Mouse (Mus musculus): Measurements from ENCODE around the gene Magea5.

Gene Magea5

GRCm38 (mm10) chrX:155063045-155063444 lies at the start of gene Magea5:
Gene Magea5 (minus strand): TSS chrX:155063145.
- in situ Hi-C loops (cut with MboI, MseI): loop anchor here in 1 of 2 experiments (5.0 kb wide), 1 partner anchor 66 kb away; the partner anchor contains the start of gene Magea8

GRCm38 (mm10) chrX:155098024-155098423 lies 35.1 kb upstream of the Magea5 start:
- in situ Hi-C loops (cut with MboI, MseI): loop anchor here in 1 of 2 experiments (5.0 kb wide), 1 partner anchor 49 kb away; no protein-coding TSS in a partner anchor

DNA sequence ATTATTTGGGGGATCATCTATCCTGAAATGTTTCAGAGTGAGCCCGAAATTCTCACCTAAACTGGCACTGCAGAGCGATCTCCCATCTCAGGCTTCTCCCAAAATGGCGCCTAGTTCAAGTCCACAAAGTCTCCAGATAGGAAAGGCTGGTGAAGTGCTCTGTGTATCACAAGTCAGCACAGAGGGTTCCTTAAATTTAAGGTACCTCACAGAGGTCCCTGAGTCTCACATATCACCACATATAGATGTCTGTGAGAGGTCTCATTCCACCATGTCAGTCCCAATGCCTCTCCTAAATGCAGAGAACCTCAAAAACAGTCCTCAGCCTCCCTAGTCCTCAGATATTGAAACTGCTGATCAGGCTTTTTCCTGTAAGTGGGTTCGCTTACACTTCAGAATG lies 30.6 kb upstream of the Magea5 start, which contains the start of gene Magea2:
Magea2 (minus strand) TSS at position 101 of the 400 bp plus-strand sequence.
- in situ Hi-C loops (cut with MboI, MseI): loop anchor here (5.0 kb wide), 1 partner anchor 61 kb away; no protein-coding TSS in a partner anchor

GRCm38 (mm10) chrX:155089693-155090092 lies 26.7 kb upstream of the Magea5 start, which contains the start of gene Magea1:
Gene Magea1 (minus strand): TSS chrX:155089793.
- in situ Hi-C loops (cut with MboI, MseI): loop anchor here (5.0 kb wide), 1 partner anchor 57 kb away; no protein-coding TSS in a partner anchor
